Mouse (Mus musculus) olfactory bulb, adult 2 months (tissue): ENCODE data around the gene Sbf1.

Experiments
- CTCF ChIP-seq: fragments of 200-500 bp; IDR thresholded peaks from 2 replicates; pipeline ENCODE4 v1.5.1; 2012; ENCODE audit warnings: low read depth, mild to moderate bottlenecking, low read length, moderate library complexity; ENCODE audit not compliant: insufficient read depth
- POLR2A ChIP-seq: fragments of 200-500 bp; IDR thresholded peaks from 2 replicates; pipeline ENCODE4 v1.6.1; 2012; ENCODE audit warnings: mild to moderate bottlenecking, low read depth, low read length, moderate library complexity; ENCODE audit not compliant: insufficient read depth

DNA sequence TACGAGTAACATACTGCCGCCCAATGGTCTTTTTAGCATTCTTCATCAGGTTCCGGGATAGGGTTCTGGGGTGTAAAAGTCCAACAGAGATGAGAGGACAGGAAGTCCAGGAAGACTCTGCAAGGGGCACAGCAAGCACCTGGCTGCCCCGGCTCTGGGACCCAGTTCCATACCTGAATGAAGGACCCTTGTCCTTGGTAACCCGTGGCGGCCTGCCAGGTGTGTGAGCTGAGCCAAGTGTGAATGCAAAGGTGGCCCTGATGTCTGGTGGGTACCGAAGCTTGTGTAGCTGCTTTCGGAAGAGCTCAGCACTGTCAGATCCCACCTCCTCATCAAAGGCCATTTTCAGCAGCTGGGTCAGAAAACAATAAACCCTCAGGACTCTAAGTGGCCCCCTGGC, 14.5 kb downstream of the Sbf1 start:
- no peak for TF ChIP-seq POLR2A
- TF ChIP-seq CTCF = no peak
